Comparison of ENCODE assay signal across 11 mouse cellular contexts in the genomic region with DNA sequence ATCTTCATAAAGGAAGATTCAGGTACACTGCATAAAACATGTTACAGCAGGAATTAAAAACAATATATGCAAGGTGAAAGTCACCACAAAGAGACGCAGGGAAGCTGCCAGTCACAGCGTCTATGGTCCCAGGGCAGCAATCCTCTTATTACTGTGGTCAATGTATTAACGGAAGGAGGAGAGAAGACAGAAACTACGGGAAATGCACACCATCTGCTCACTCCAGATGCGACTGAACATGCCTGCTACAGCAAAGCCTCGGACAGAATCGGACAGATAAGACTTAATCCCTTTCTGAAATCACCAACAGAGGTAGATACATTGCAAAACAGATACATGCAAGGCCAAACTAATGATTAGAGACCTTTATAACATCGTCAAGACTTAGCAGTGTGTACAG.
DNase-seq lines count a peak whose midpoint lies in the region; ATAC-seq and TF ChIP-seq lines count a peak whose summit lies in the region.
"Had no signal": no experiment of that assay in that cellular context is flagged by ENCODE, and none has a peak within 500 bp of the region (broad histone marks: within the 10 kb centered on the region; RNA-seq: fewer than 3 reads in every experiment).

No protein-coding gene starts in this region.

- no peak for DNase-seq in forebrain, postnatal 0 days
- DNase-seq in layer of hippocampus, adult 2 months (ENCODE audit: low spot score in 2 of 2) = peak in 1 of 2 experiments; percentile 20
- DNase-seq in layer of hippocampus, postnatal 10 days (ENCODE audit: low spot score in 2 of 2) = no peak
- DNase-seq in midbrain, postnatal 0 days (ENCODE audit: low spot score) = peak; percentile 50
- DNase-seq in embryo, embryonic 11 days = no peak
- DNase-seq in spleen, postnatal 36 days (ENCODE audit: low spot score in 2 of 2) = no peak
- DNase-seq: gastrocnemius, postnatal 25 days; kidney, postnatal 25 days had no signal

- no peak overlapping the region for H3K27ac ChIP-seq in forebrain, postnatal 0 days (ENCODE audit: low read depth, low read length)
- H3K27ac ChIP-seq in forebrain, embryonic 16.5 days (ENCODE audit: low read length) = no peak overlapping the region
- peak overlapping the region; percentile 97 for H3K27ac ChIP-seq in layer of hippocampus, adult 2 months
- no peak overlapping the region for H3K27ac ChIP-seq in brown adipose tissue, adult 24 weeks (replicated peaks; ENCODE audit: low read depth, low read length)
- no peak overlapping the region for H3K27ac ChIP-seq in midbrain, postnatal 0 days (ENCODE audit: low read depth, low read length)

- no peak overlapping the region for H3K9ac ChIP-seq in forebrain, postnatal 0 days
- no peak overlapping the region for H3K9ac ChIP-seq in forebrain, embryonic 16.5 days (replicated peaks; ENCODE audit: low read depth, low read length)
- H3K9ac ChIP-seq in midbrain, postnatal 0 days (replicated peaks; ENCODE audit: low read length, poor library complexity, severe bottlenecking) = 0 out of 2 replicates have a peak overlapping the region, but pooled peaks have one; percentile 24

- ATAC-seq in forebrain, postnatal 0 days = no peak
- no peak for ATAC-seq in forebrain, embryonic 16.5 days
- no peak for ATAC-seq in midbrain, postnatal 0 days (ENCODE audit: low FRiP score)
- ATAC-seq: intestine, embryonic 16.5 days had no signal

- no peak for TF ChIP-seq CTCF in forebrain, postnatal 0 days (IDR thresholded peaks at IDR 0.05; ENCODE audit: low read depth)
- no peak for TF ChIP-seq CTCF in layer of hippocampus, adult 2 months (conservative IDR thresholded peaks at IDR 0.05)
- no peak for TF ChIP-seq CTCF in midbrain, postnatal 0 days (IDR thresholded peaks at IDR 0.05)

- peak overlapping the region; percentile 7 for H3K4me3 ChIP-seq in forebrain, postnatal 0 days (ENCODE audit: low read depth, low read length)
- H3K4me3 ChIP-seq in forebrain, embryonic 16.5 days (replicated peaks; ENCODE audit: low read length) = no peak overlapping the region
- peak overlapping the region; percentile 58 for H3K4me3 ChIP-seq in layer of hippocampus, adult 2 months
- H3K4me3 ChIP-seq in brown adipose tissue, adult 24 weeks (ENCODE audit: insufficient read depth, low read depth, low read length) = peak overlapping the region; percentile 29
- H3K4me3 ChIP-seq in midbrain, postnatal 0 days (ENCODE audit: low read depth, low read length) = peak overlapping the region; percentile 36; the same call in 1 of the 2 replicates

- 52% methylated on average over 8 of the region's 8 CpGs for WGBS in forebrain, postnatal 0 days
- WGBS in forebrain, embryonic 16.5 days = 64% methylated on average over 8 of the region's 8 CpGs
- WGBS in midbrain, postnatal 0 days = 37% methylated on average over 8 of the region's 8 CpGs

- H3K27me3 ChIP-seq in forebrain, postnatal 0 days (ENCODE audit: insufficient read depth, low read length) = no peaks in the 10 kb centered on the region
- H3K27me3 ChIP-seq in forebrain, embryonic 16.5 days (replicated peaks; ENCODE audit: control insufficient read depth, insufficient read depth, low read length) = no peaks in the 10 kb centered on the region
- H3K27me3 ChIP-seq in midbrain, postnatal 0 days (ENCODE audit: insufficient read depth, low read length) = no peaks in the 10 kb centered on the region

- no peaks in the 10 kb centered on the region for H3K9me3 ChIP-seq in forebrain, postnatal 0 days (ENCODE audit: low read length)
- no peaks in the 10 kb centered on the region for H3K9me3 ChIP-seq in forebrain, embryonic 16.5 days (ENCODE audit: control insufficient read depth, low read length)
- H3K9me3 ChIP-seq in midbrain, postnatal 0 days (ENCODE audit: low read length) = no peaks in the 10 kb centered on the region

- H3K4me1 ChIP-seq in forebrain, postnatal 0 days (ENCODE audit: insufficient read depth) = no peaks in the 10 kb centered on the region
- H3K4me1 ChIP-seq in forebrain, embryonic 16.5 days (replicated peaks; ENCODE audit: control insufficient read depth, insufficient read depth, low read length) = peaks cover 21% of the 10 kb centered on the region
- 0 out of 2 replicates have a peak, but pooled peaks cover 3% of the 10 kb centered on the region for H3K4me1 ChIP-seq in brown adipose tissue, adult 24 weeks (ENCODE audit: control insufficient read depth, insufficient read depth, insufficient read length, low read length)
- H3K4me1 ChIP-seq in midbrain, postnatal 0 days (ENCODE audit: insufficient read depth, low read length) = peaks cover 8% of the 10 kb centered on the region

- peak overlapping the region; percentile 44 for H3K4me2 ChIP-seq in forebrain, postnatal 0 days (ENCODE audit: low read depth)
- H3K4me2 ChIP-seq in forebrain, embryonic 16.5 days (ENCODE audit: low read length) = no peak overlapping the region
- H3K4me2 ChIP-seq in midbrain, postnatal 0 days (ENCODE audit: low read depth, low read length, poor library complexity, severe bottlenecking) = peak overlapping the region; percentile 55

- H3K36me3 ChIP-seq in forebrain, postnatal 0 days (ENCODE audit: insufficient read depth) = no peaks in the 10 kb centered on the region
- H3K36me3 ChIP-seq in forebrain, embryonic 16.5 days (ENCODE audit: control insufficient read depth, insufficient read depth) = no peaks in the 10 kb centered on the region
- no peaks in the 10 kb centered on the region for H3K36me3 ChIP-seq in midbrain, postnatal 0 days (ENCODE audit: insufficient read depth, low read length)
